Mouse (Mus musculus): Measurements from ENCODE around the gene Mipep. TPM values are rescaled to one million over a fixed set of nuclear protein-coding genes. Genes with fewer than 3 reads are reported as not detected.

The Mipep gene
- polyA plus RNA-seq, 1 experiment from 2014 or later: 18.3 TPM

DNA sequence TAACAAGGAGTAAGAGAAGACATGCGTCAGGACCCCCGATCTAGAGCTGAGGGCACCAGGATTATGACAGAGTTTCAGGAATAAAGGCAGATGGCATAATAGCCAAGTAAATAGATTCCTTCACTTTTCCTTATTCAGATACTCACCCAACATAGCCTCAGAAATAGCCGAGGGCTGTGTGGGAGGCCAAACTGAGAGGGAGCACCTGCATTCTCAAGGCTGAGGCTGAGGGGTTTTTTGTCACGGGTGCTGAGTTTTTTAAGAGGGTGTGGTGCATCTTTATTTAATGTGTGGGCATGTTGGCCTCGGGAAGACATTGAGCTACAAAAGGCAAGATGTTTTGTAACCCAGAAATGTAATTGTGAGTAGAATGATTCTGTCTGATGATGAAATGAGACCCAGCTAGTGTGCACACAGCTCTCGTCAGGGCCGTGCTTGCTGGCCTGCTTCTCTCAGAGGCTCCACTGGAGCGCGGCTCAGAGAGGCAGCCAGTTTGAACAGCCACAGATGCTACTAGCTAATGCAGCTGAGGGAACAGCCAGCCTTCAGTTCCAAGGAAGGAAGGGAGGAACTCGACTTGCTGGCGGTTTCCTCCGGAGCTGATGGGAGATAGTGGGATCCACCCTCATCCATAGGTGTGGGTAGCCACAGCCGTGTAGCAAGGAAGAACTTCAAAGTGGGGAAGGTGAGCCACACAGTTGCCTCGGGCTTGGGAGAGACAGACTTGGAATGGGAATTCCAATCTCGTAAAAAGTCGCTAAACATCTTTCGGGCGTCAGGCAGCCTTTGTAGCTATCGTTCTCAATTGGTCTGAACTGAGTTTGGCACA lies 111.0 kb downstream of the Mipep start:
- no peaks in the 10 kb centered on the region for H3K9me3 ChIP-seq (replicated peaks)
- no peak for ATAC-seq
- H3K27me3 ChIP-seq: no peaks in the 10 kb centered on the region
- 0 out of 2 replicates have a peak, but pooled peaks cover 4% of the 10 kb centered on the region for H3K4me1 ChIP-seq
- no peak overlapping the region for H3K9ac ChIP-seq
- H3K4me2 ChIP-seq: no peak overlapping the region
- H3K27ac ChIP-seq: no peak overlapping the region
- H3K4me3 ChIP-seq: no peak overlapping the region
- 77% methylated on average over 19 of the region's 19 CpGs for WGBS
- H3K36me3 ChIP-seq (ENCODE audit: poor library complexity, severe bottlenecking): no peaks in the 10 kb centered on the region

DNA sequence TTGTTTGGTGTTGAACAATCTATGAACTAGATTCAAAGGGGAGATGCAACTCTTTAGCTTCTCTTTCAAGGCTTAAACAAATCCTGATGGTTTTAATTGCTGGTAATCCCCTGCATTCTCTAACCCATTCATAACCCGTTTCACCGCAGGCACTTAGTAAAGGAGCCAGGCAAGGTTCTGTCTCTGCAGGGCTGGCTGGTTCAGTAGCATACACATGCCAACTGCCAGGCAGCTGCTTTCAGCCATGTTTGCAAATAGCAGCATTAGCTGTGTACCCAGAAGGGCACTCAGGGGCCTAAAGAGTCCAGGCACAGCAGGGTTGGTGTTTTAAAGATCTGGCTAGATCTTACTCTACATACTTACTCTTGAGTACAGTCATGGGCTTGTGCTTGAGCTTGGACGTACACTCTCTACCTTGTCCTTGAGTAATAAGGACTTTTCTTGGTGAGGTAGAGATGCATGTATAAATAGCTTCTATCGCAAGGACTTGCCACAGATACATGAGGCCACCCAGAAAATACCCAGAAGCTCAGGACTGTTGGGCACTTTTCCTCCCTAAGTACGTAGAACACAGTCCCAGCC lies 113.8 kb downstream of the Mipep start:
- no peaks in the 10 kb centered on the region for H3K27me3 ChIP-seq
- WGBS: 56% methylated on average over 5 of the region's 5 CpGs
- H3K27ac ChIP-seq: no peak overlapping the region
- 0 out of 2 replicates have a peak, but pooled peaks cover 4% of the 10 kb centered on the region for H3K4me1 ChIP-seq
- H3K4me2 ChIP-seq: no peak overlapping the region
- H3K4me3 ChIP-seq: no peak overlapping the region
- no peak for ATAC-seq
- no peaks in the 10 kb centered on the region for H3K9me3 ChIP-seq (replicated peaks)
- H3K36me3 ChIP-seq (ENCODE audit: poor library complexity, severe bottlenecking): no peaks in the 10 kb centered on the region
- H3K9ac ChIP-seq: no peak overlapping the region

DNA sequence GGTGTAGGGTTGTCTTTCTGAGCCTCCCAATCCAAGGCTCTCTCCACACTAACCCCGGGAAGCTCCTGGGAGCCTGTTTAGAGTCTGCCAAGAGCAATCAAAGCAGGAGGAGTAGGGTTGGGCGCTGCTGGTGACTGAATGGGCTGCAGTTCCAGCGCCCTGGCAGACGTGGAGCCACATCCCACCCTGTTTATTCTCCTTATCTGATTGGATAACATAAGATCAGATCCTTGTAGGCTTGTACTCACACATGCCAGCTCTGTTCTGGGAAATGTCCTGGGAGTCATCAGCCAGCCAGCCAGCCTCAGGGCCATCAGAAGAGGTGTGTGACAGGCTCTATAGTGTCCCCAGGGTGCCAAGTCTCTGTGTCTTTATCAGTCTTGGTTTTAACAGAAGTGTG lies 120.1 kb downstream of the Mipep start:
- H3K27me3 ChIP-seq: no peaks in the 10 kb centered on the region

DNA sequence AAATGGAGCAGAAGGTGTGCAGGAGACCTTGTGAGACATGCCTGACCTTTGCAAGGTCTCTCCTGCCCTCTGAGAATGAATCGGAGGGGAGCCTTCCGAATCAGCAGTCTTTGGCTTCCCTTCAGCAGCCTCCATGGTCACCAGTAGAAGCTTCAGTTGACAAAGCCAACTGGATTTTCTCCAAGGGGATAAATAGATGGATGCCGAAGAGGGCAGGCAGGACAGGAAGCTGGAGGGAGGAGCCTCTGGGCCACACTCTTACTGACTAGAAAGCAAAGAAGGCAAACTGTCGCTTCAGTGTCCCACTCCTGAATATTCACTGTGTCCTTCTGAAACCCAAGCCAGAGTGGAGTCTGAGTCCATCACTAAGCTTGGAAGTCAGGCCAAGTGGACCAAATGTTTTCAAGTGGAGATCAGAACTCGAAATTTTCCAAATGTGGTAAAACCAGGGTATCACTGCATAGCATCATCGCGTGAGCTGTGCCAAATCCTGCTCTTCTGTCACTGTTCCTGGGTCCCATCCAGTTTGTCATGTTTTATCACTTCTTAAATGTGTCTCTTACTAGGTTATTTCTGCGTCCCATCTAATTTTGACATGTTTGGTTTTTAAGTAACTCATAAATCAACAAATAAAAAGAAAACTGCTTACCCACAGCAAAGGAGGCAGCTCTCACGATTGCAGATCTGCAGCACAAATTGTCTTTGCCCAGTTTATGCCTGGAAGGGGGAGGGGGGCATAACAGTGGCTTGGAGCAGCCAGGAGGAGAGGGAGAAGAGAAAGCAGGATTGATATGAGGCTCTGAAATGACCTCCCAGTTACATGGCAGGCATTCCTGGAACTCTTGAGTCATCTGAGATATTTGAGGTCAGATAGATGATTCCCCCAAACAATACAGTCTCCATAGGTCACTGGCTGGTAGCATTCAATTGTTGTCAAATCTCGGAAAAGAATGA lies 122.3 kb downstream of the Mipep start:
- no peaks in the 10 kb centered on the region for H3K9me3 ChIP-seq (replicated peaks)
- no peak overlapping the region for H3K4me3 ChIP-seq
- no peaks in the 10 kb centered on the region for H3K27me3 ChIP-seq
- H3K4me2 ChIP-seq: no peak overlapping the region
- H3K27ac ChIP-seq: no peak overlapping the region
- H3K4me1 ChIP-seq: no peaks in the 10 kb centered on the region
- no peak overlapping the region for H3K9ac ChIP-seq
- 89% methylated on average over 10 of the region's 10 CpGs for WGBS
- peaks cover 14% of the 10 kb centered on the region; the same call in 1 of the 2 replicates for H3K36me3 ChIP-seq (ENCODE audit: poor library complexity, severe bottlenecking)
- ATAC-seq: no peak

More for the DNA sequence above, 120.1 kb downstream of the Mipep start:
- 73% methylated on average over 4 of the region's 4 CpGs for WGBS
- H3K9ac ChIP-seq: no peak overlapping the region
- H3K4me3 ChIP-seq: no peak overlapping the region
- no peak overlapping the region for H3K4me2 ChIP-seq
- ATAC-seq: no peak
- no peak overlapping the region for H3K27ac ChIP-seq
- H3K4me1 ChIP-seq: no peaks in the 10 kb centered on the region
- no peaks in the 10 kb centered on the region for H3K9me3 ChIP-seq (replicated peaks)
- H3K36me3 ChIP-seq (ENCODE audit: poor library complexity, severe bottlenecking): peaks cover 14% of the 10 kb centered on the region; the same call in 1 of the 2 replicates

DNA sequence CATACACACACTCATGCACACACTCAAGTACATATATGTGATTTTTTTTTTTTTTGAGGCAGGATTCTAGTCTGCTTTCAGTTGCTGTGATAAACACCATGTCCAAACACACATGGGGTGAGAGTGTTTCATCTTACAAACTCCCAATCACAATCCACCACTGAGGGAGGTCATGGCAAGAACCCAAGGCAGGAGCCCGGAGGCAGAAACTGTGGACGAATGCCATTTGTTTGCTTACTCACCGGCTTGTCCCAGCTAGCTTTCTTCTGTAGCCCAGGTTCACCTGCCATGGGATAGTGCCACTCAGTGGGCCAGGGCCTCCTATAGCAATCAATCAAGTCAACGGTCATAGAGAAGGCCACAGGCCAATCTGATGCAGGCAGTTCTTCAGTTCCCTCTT lies 125.0 kb downstream of the Mipep start:
- no peak overlapping the region for H3K27ac ChIP-seq
- H3K4me3 ChIP-seq: no peak overlapping the region
- H3K9me3 ChIP-seq (replicated peaks): no peaks in the 10 kb centered on the region
- H3K4me1 ChIP-seq: peaks cover 9% of the 10 kb centered on the region; the same call in 1 of the 2 replicates
- H3K27me3 ChIP-seq: no peaks in the 10 kb centered on the region
- ATAC-seq: no peak
- no peak overlapping the region for H3K4me2 ChIP-seq
- 94% methylated on average over 4 of the region's 4 CpGs for WGBS
- no peak overlapping the region for H3K9ac ChIP-seq
- H3K36me3 ChIP-seq (ENCODE audit: poor library complexity, severe bottlenecking): peaks cover 9% of the 10 kb centered on the region; the same call in 1 of the 2 replicates

DNA sequence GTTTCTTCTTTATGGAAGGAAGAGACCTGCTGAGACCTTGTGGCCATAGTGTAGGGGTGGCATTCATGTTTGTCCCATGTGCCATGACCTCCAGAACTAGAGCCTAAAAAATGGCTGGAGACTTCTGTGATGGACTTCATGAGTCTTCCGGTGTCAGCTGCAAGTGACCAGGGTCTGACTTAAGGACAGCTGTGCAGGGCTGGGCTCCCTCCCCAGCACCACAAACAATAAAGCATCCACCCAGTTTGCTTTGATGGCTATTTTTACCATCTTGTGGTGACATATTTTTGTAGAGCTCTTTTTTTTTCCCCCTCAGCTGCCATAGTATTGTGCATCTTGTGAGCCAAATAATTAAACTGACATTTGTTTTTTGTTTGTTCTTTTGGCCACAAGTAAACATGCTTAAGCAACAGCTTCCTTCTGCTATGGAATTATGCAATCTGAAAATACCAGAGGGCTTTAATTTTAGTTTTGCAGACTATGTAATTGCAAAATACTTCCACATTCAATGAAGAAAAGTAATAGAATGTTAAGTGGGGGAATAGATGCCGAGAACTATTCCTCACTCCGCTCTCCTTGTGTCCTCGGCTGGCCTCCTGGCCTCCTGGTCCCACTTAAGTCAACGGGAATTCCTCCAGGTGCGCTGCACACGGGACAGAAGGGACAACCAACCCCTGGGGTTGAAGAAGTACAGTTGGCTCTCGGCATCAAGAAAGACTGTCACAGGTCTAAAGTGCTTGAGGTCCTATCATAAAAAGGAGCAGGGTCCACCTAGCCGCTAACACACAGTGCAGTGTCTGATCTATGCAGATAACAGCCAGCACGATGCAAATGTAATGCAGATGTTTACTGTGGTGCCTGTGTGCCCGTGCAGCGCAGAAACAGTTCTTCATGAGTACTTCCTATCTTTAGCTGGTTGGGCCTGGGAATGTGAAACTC lies 126.4 kb downstream of the Mipep start:
- H3K9me3 ChIP-seq (replicated peaks): no peaks in the 10 kb centered on the region
- H3K36me3 ChIP-seq (ENCODE audit: poor library complexity, severe bottlenecking): peaks cover 5% of the 10 kb centered on the region; the same call in 1 of the 2 replicates
- no peak for ATAC-seq
- no peak overlapping the region for H3K4me2 ChIP-seq
- WGBS: 93% methylated on average over 12 of the region's 12 CpGs
- H3K4me3 ChIP-seq: no peak overlapping the region
- H3K9ac ChIP-seq: no peak overlapping the region
- no peak overlapping the region for H3K27ac ChIP-seq
- H3K4me1 ChIP-seq: peaks cover 9% of the 10 kb centered on the region; the same call in 1 of the 2 replicates
- H3K27me3 ChIP-seq: no peaks in the 10 kb centered on the region

DNA sequence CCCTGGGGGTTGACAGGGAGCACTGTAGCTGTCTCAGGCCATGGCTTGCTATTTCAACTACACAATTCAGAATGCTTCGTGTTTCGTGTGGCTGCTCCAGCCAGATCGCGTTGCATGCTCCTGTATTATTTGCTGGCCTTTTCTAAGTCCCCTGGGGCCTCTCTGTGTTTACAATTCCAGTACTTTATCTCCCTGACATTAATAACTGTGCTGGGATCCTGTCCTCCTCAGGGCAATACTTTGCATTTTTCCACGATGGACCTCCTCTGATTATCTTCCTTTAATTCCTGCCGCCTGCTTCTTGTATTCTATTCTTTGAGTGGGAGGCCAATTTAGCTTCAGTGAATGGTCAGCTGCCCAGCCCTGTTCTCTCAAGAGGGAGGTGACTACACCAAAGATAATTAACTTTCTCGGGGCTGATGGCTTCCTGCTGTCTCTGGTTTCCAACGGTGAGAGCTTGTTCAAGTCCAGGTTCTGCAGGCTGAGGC lies 128.7 kb downstream of the Mipep start:
- Histone ChIP-seq H3K9me3 (replicated peaks) (no peaks in the 10 kb centered on the region), H3K9ac (no peak overlapping the region), H3K4me2 (no peak overlapping the region), H3K4me1 (peaks cover 9% of the 10 kb centered on the region; the same call in 1 of the 2 replicates), H3K27me3 (no peaks in the 10 kb centered on the region), H3K27ac (no peak overlapping the region), H3K36me3 (ENCODE audit: poor library complexity, severe bottlenecking) (0 out of 2 replicates have a peak, but pooled peaks cover 3% of the 10 kb centered on the region), H3K4me3 (no peak overlapping the region)
- no peak for ATAC-seq
- 2% methylated on average over 8 of the region's 8 CpGs for WGBS

DNA sequence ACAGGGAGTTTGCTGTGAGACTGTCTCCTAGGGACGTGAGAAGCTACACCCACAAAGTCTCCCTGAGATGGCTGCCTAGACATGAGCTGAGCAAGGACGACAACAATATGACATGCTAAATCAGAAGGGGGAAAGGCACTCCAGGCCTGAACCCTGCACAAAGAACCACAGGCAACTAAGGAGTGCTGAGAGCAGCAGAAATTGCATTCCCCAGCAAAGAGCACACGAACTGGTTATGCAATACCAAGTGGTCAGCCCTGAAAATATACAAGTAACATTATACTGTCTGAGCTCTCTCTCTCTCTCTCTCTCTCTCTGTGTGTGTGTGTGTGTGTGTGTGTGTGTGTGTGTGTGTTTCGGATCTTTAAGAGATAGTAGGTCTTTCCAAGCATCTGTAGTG lies 132.3 kb downstream of the Mipep start:
- ATAC-seq: no peak
- Histone ChIP-seq H3K4me1 (peaks cover 9% of the 10 kb centered on the region; the same call in 1 of the 2 replicates), H3K9me3 (replicated peaks) (no peaks in the 10 kb centered on the region), H3K27me3 (no peaks in the 10 kb centered on the region), H3K4me3 (no peak overlapping the region), H3K4me2 (no peak overlapping the region), H3K27ac (no peak overlapping the region), H3K36me3 (ENCODE audit: poor library complexity, severe bottlenecking) (no peaks in the 10 kb centered on the region), H3K9ac (no peak overlapping the region)
- WGBS: 56% methylated on average over 4 of the region's 4 CpGs

DNA sequence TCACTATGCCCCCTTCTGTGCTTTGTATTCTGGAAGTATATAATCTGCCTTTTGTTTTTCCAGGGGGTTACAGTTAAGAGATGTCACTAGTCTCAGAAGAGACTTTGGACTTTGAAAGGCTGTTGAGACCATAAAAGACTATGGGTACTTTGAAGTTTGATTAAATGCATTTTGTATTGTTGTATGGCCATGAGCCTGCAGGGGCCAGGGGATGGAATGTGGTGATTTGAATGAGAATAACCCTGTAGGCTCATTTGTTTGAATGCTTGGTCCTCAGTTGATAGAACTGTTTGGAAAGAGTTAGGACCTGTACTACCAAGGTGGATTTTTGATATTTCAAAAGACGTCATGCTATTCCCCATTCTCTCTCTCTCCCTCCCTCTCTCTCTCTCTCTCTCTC lies 141.6 kb downstream of the Mipep start:
- Histone ChIP-seq H3K36me3 (ENCODE audit: poor library complexity, severe bottlenecking) (no peaks in the 10 kb centered on the region), H3K9me3 (replicated peaks) (no peaks in the 10 kb centered on the region), H3K4me1 (peaks cover 11% of the 10 kb centered on the region), H3K27me3 (no peaks in the 10 kb centered on the region), H3K4me3 (no peak overlapping the region), H3K27ac (no peak overlapping the region), H3K9ac (no peak overlapping the region), H3K4me2 (no peak overlapping the region)
- WGBS: 29% methylated on average over 1 of the region's 1 CpGs
- no peak for ATAC-seq

DNA sequence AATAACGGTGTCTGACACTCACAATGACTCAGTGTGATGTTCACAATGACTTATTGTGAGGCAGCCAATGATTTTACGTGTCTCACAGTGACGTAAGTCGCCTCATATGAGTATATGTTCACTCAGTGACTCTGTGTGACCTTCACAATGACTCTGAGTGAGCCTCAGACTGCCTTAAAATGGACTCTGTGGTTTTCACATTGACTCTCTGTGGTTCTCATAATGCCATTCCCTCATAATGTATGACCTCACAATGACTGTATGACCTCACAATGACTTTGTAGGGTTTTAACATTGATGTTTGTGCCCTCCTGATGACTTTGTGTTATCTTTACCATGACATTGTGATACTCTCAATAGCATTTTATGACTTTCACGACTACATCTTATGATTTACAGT lies 151.3 kb downstream of the Mipep start:
- H3K4me3 ChIP-seq: no peak overlapping the region
- H3K4me1 ChIP-seq: no peaks in the 10 kb centered on the region
- no peaks in the 10 kb centered on the region for H3K36me3 ChIP-seq (ENCODE audit: poor library complexity, severe bottlenecking)
- no peak overlapping the region for H3K9ac ChIP-seq
- no peak overlapping the region for H3K4me2 ChIP-seq
- ATAC-seq: no peak
- WGBS: 88% methylated on average over 5 of the region's 5 CpGs
- H3K9me3 ChIP-seq (replicated peaks): no peaks in the 10 kb centered on the region
- no peaks in the 10 kb centered on the region for H3K27me3 ChIP-seq
- H3K27ac ChIP-seq: no peak overlapping the region

DNA sequence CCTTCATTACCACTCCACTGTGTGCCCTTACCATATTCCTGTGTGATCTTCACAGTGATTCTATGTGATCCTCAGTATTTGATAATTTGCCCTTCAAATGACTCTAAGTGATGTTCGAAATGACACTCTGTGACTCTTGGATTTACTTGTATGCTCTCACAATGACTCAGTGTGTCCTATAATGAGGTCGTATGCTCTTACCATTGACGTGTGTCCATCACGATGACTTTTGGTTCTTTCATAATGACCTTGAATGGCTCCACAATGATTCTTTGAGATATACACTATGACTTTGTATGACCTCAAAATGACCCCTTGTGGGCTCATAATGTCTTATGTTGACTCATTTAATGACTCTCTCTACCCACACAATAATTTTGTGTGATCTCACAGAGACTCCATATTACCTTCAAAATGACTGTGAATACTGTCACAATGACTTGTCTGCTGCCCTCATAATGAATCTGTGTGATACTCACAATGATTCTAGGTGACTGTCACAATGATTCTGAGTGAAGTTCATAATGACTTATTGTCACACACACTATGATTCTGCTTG lies 153.2 kb downstream of the Mipep start:
- Histone ChIP-seq H3K4me3 (no peak overlapping the region), H3K36me3 (ENCODE audit: poor library complexity, severe bottlenecking) (no peaks in the 10 kb centered on the region), H3K4me2 (no peak overlapping the region), H3K27me3 (no peaks in the 10 kb centered on the region), H3K4me1 (no peaks in the 10 kb centered on the region), H3K27ac (no peak overlapping the region), H3K9me3 (replicated peaks) (no peaks in the 10 kb centered on the region), H3K9ac (no peak overlapping the region)
- no peak for ATAC-seq
- WGBS: 96% methylated on average over 4 of the region's 4 CpGs

Data from forebrain, embryonic 13.5 days (tissue).